Mouse (Mus musculus) bone marrow, adult 2 months (tissue): Measurements from ENCODE around the gene Usp2. TPM values are rescaled to one million over a fixed set of nuclear protein-coding genes. Genes with fewer than 3 reads are reported as not detected.
A peak's percentile ranks its signal among the peaks of the same experiment; 100 is the strongest.

ENCODE experiments used
- H3K27ac ChIP-seq: fragments of 200-500 bp; 2 replicates; pipeline ENCODE4 v1.5.1; 2012; ENCODE audit warnings: low read depth, mild to moderate bottlenecking, control low read depth, inconsistent platforms, low read length; ENCODE audit not compliant: control insufficient read depth, poor library complexity, insufficient read depth
- H3K4me1 ChIP-seq: fragments of 200-500 bp; 2 replicates; pipeline ENCODE4 v1.6.1; 2011; ENCODE audit warnings: low read length; ENCODE audit not compliant: control insufficient read depth, insufficient read depth
- H3K4me3 ChIP-seq: fragments of 200-500 bp; replicated peaks from 2 replicates; pipeline ENCODE3; 2011; ENCODE audit warnings: mild to moderate bottlenecking, low read depth, low read length, control low read depth; ENCODE audit not compliant: control insufficient read depth
- CTCF ChIP-seq: fragments of 200-500 bp; IDR thresholded peaks from 2 replicates; pipeline ENCODE4 v1.5.1; 2011; ENCODE audit warnings: low read length, control low read depth; ENCODE audit not compliant: control insufficient read depth, insufficient read depth
- POLR2A ChIP-seq: fragments of 200-500 bp; IDR thresholded peaks from 2 replicates; pipeline ENCODE4 v1.6.1; 2011; ENCODE audit warnings: low read depth, mild to moderate bottlenecking, control low read depth, low read length, borderline replicate concordance; ENCODE audit not compliant: control insufficient read depth
- WGBS: fragments of 180-500 bp; shearing (Covaris S2); methylation state at CpG from one replicate; pipeline ENCODE4 v1.1.7; 2018; 5-methylcytosine and 5-hydroxymethylcytosine counted together
- polyA plus RNA-seq: library from polyadenylated mRNA; stranded (reverse); fragments of >200 nt; gene quantifications from 2 replicates; pipeline ENCODE4 v1.2.4, GENCODE M21; 2011; ENCODE audit warnings: low replicate concordance; ENCODE audit not compliant: missing spikeins, insufficient read depth, insufficient read length

Gene Usp2
- polyA plus RNA-seq, result 1.2 and 2.6 TPM in 2 replicates

DNA sequence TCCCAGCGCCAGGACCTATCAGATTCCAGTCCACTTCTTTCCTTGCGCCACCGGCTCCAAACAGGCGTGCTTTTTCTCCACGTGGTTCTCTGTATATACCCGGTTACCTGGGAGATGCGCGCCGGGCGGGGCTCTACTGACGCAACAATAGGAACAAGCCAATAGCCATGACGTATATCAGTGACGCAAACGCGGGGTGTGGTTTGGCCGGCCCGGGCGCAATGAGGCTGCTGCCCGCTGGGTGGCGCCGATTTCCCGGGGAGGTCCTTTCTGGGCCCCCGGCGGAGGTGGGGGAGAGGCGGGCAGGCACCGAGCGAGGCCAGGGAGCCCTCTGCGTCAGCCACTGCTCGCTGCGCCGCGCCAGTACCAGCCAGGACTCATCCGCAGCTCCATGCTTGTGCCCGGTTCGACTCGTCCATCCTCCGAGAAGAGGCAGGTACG lies at the start of gene Usp2:
Gene Usp2 (plus strand): TSS at position 237 of the 441 bp plus-strand sequence.
- TF ChIP-seq CTCF (peak; percentile 66; the same call in 1 of the 2 replicates), POLR2A (no peak)
- WGBS, result under 1% methylated on average over 38 of the region's 38 CpGs
- no peaks in the 10 kb centered on the region; the same call in 1 of the 2 replicates for H3K4me1 ChIP-seq
- no peak within 1 kb of the TSS for H3K27ac ChIP-seq
- peak within 1 kb of the TSS; percentile 65 for H3K4me3 ChIP-seq

DNA sequence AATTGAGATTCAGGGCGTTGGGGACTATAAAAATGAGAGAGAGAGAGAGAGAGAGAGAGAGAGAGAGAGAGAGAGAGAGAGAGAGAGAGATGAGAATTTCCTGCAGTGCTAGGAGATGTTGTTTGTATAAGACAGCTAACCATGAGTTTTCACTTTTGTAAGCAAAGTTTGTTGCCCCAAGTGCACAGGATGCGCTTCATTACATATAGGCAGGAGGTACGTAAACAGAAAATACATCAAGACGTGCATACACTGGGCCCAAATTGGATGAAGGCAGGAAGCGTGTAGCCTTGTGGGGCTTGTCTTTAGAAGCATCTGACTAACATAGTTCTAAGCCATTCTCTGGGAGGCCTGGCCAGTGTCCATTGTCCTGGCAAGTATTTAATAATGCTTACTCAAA lies 49.0 kb upstream of the Usp2 start:
- H3K4me3 ChIP-seq, result no peak overlapping the region
- TF ChIP-seq CTCF, result no peak
- TF ChIP-seq POLR2A, result no peak
- H3K4me1 ChIP-seq, result peaks cover 2% of the 10 kb centered on the region
- 80% methylated on average over 5 of the region's 5 CpGs for WGBS
- no peak overlapping the region for H3K27ac ChIP-seq

DNA sequence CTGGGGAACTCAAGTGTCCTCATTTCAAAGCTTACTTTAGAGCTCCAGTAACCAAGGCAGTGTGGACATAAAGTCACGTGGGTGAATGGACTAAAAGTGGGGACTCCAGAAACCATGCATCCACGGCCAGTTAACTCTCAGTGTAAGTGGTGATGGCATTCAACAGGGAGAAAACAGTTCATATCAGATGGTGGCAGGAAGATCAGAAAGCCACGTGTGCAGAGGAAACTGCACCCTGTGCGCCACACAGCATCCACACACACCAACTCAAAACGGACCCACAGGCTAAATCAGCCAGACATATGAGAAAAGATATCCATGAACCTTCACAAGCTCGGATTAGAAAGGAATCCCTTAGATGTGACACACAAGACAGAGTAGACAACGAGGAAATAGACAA lies 46.8 kb upstream of the Usp2 start:
- H3K4me1 ChIP-seq, result no peaks in the 10 kb centered on the region; the same call in 1 of the 2 replicates
- H3K4me3 ChIP-seq, result no peak overlapping the region
- TF ChIP-seq CTCF (no peak), POLR2A (no peak)
- 43% methylated on average over 7 of the region's 7 CpGs for WGBS
- H3K27ac ChIP-seq, result no peak overlapping the region

DNA sequence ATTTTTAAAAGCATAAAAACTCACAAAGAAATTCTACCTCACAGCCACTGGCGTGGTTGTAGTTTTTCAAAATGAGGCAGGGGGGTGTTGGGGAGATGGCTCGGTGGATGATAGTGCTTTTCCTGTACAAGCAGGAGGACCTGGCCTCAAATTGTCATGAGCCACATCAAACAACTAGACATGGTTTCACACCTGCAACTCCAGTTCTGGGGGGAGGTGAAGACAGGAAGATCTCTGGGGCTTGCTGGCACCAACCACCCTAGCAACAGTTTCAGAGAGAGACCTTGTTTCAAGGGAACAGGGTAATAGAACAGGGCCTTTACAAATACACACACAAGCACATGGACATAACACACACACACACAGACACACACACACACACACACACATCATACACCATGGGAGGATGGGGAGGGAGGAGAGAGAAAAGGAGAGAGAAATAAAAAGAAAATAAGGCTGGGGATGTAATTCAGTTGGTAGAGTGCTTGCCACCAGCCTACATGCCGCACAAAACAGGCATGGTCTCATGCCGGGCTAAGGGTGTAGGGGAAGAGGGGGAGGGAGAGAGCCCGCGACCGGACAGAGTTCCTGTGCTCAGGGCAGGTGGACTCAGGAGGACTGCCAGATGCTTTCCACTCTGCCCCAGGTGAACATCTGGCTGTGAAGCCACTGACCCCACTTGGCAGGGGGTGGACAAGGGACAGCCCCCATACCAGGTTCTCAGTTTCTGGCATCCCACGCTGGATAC lies 44.5 kb upstream of the Usp2 start:
- WGBS, result 74% methylated on average over 8 of the region's 8 CpGs
- Histone ChIP-seq H3K4me1 (no peaks in the 10 kb centered on the region; the same call in 1 of the 2 replicates), H3K4me3 (no peak overlapping the region), H3K27ac (no peak overlapping the region)
- TF ChIP-seq CTCF, result no peak
- no peak for TF ChIP-seq POLR2A

DNA sequence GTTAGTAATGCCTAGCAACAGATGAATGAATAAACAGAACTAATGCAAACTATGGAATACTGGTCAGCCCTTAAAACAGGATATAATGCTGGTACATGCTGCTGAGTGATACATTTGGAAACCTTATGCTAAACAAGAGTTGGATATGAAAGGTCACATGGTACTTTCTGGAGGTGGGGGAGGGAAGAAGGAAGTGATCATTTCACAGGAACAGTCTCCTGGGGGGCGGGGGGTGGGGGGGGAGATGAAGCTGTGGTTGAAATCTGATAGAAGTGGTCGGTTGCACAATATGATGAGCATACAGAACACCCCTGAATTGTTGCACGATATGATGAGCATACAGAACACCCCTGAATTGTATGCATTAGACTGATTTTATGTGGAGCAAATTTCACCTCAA lies 42.7 kb upstream of the Usp2 start:
- WGBS, result 28% methylated on average over 3 of the region's 3 CpGs
- no peak overlapping the region for H3K27ac ChIP-seq
- no peaks in the 10 kb centered on the region; the same call in 1 of the 2 replicates for H3K4me1 ChIP-seq
- no peak for TF ChIP-seq CTCF
- H3K4me3 ChIP-seq, result no peak overlapping the region

DNA sequence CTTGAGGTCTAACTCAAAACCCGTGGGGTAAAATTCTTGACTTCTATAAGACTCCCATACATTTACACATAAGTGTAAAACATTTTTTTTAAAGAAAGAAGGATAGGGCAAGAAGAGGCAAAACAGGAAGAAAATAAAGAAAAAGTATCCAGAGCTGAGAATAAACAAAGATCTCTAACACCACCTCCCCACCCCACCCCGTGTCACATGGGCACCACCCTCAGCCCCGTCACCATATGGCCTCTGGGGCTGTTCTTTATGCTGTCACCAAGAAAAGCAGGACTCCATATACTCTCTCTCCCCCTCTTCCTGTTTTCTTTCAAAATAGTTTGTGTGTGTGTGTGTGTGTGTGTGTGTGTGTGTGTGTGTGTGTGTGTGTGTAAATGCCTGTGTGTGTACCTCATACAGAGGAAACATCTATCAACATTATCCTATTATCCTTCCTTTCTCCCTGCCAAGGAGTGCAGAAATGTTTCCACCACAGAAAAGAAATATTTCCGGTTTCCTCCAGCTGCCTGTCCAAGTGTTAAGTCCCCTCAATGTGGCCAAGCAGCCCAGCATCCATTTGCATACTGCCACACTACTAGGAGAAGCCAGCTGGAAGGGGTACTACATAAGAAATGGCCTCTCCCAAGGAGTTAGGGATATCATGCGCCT lies 37.1 kb upstream of the Usp2 start:
- no peak overlapping the region for H3K4me3 ChIP-seq
- no peak overlapping the region for H3K27ac ChIP-seq
- 35% methylated on average over 5 of the region's 5 CpGs for WGBS
- H3K4me1 ChIP-seq, result peaks cover 2% of the 10 kb centered on the region; the same call in 1 of the 2 replicates
- TF ChIP-seq POLR2A (no peak), CTCF (no peak)

DNA sequence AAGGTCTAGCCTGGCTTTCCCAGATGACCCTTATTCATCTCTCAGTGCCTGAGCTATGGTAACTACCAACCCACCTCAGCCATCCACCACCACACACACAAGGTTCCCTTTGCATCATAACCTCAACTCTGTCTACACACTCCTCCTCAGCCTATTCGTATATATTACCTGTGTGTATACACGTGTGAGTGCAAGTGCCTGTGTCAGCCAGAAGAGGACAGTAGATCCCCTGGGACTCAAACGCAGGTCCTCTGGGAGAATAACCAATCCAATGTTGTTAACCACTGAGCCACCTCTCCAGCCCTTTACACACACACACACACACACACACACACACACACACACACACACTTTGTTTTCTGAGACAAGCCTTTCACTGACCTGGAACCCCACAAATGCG lies 36.2 kb upstream of the Usp2 start:
- H3K27ac ChIP-seq, result no peak overlapping the region
- TF ChIP-seq POLR2A (no peak), CTCF (no peak)
- 54% methylated on average over 4 of the region's 4 CpGs for WGBS
- H3K4me3 ChIP-seq, result no peak overlapping the region
- H3K4me1 ChIP-seq, result peaks cover 2% of the 10 kb centered on the region; the same call in 1 of the 2 replicates

DNA sequence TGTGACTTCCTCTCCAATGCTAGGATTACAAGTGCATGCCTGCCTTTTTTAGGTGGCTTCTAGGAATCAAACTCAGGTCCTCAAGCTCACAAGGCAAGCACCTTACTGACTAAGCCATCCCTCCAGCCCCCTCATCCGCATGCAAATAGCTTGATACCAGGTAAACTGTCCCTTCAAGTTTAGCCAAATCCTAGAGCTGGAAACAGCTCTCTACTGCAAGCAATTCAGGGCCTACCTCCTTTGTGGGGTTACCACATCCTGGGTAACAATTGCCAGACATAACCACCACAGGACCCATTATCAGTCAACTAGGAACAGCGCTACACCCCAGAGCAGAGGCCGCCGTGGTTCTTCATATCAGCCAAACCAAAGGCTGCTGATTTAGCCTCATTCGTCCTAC lies 35.7 kb upstream of the Usp2 start:
- TF ChIP-seq POLR2A (no peak), CTCF (no peak)
- H3K4me1 ChIP-seq, result peaks cover 2% of the 10 kb centered on the region; the same call in 1 of the 2 replicates

DNA sequence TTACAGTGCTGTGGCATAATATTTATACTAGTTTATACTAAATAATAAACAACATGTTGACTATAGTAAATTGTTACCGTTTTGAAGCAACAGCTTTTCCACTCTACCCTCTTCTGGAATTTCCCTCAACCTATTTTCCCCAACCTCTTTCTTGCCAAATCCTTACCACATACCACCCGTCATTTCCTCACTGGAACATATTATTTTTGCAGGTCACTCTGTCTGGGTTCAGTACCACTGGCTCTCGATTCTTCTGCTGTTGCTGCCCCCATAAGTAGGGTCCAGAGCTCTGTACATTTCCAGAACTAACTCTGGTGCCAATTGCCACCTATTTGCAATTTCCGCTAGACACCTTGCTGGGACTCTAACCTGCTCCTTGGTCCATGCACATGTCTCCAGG lies 34.9 kb upstream of the Usp2 start:
- Histone ChIP-seq H3K4me3 (no peak overlapping the region), H3K27ac (no peak overlapping the region), H3K4me1 (peaks cover 2% of the 10 kb centered on the region; the same call in 1 of the 2 replicates)
- WGBS, result 39% methylated on average over 4 of the region's 4 CpGs
- no peak for TF ChIP-seq CTCF
- no peak for TF ChIP-seq POLR2A

More for the DNA sequence above, 35.7 kb upstream of the Usp2 start:
- no peak overlapping the region; the same call in 1 of the 2 replicates for H3K27ac ChIP-seq
- WGBS, result 19% methylated on average over 5 of the region's 5 CpGs
- H3K4me3 ChIP-seq, result no peak overlapping the region
